Comparison of ENCODE assay signal across 20 mouse cellular contexts in the genomic region with DNA sequence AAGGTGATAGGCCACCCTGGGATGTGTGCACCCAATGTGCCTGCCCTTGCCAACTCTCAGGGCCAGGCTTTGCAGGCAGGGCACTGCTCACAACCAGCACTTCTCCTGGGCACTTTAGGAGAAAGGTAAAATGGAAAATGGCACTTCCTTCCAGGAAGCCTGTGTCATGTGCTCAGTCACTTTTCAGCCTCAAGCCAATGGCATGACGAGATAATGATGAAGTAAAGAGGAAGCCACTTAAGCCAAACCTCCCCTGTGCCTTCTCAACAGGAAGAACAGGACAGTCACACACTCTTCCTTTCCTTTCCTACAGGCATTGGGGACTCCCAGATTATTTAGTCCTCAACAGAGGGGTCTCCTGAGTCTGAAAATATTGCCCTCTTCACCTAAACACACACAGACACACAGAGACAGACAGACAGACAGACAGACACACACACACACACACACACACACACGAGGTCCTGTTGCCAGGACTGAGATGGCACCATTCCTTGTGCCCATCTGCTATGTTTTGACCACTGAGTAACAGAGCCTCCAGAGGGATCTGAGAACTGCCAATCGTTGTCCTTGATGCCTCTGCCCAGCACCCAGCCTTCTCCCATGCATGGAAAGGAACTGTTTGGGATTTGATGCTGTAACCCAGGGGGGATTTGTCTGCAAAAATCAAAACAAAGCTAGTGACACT. TPM values are rescaled to one million over a fixed set of nuclear protein-coding genes. Genes with fewer than 3 reads are reported as not detected.
"Had no signal": no experiment of that assay in that cellular context is flagged by ENCODE, and none has a peak within 500 bp of the region (broad histone marks: within the 10 kb centered on the region; RNA-seq: fewer than 3 reads in every experiment).

No protein-coding gene starts in this region.

- H3K4me1 ChIP-seq: midbrain, embryonic 10.5 days; midbrain, embryonic 12.5 days; neural tube, embryonic 13.5 days; neural tube, embryonic 15.5 days had no signal

- H3K4me3 ChIP-seq: midbrain, embryonic 10.5 days; midbrain, embryonic 12.5 days; myocyte; neural tube, embryonic 13.5 days; neural tube, embryonic 15.5 days had no signal

- DNase-seq: liver, postnatal 0 days; lung, embryonic 14.5 days; lung, postnatal 10 days; lung, postnatal 4 days; midbrain, embryonic 14.5 days; retina, postnatal 1 day; right cerebral cortex, adult 18-20 months; right cerebral cortex, postnatal 25 days; right cerebral cortex, postnatal 4 days; spleen, adult 18-20 months; thymus, adult 2 months; thymus, postnatal 25 days; thymus, postnatal 4 days had no signal

- H3K4me2 ChIP-seq: lung, embryonic 14.5 days; midbrain, embryonic 12.5 days; neural tube, embryonic 13.5 days; neural tube, embryonic 15.5 days had no signal

- H3K9me3 ChIP-seq: midbrain, embryonic 10.5 days; midbrain, embryonic 12.5 days; neural tube, embryonic 13.5 days; neural tube, embryonic 15.5 days had no signal

- ATAC-seq: liver, postnatal 0 days; midbrain, embryonic 16.5 days had no signal

- H3K9ac ChIP-seq: liver, postnatal 0 days; lung, embryonic 14.5 days; midbrain, embryonic 12.5 days; neural tube, embryonic 13.5 days; neural tube, embryonic 15.5 days had no signal

- H3K27me3 ChIP-seq: midbrain, embryonic 12.5 days; neural tube, embryonic 13.5 days; neural tube, embryonic 15.5 days had no signal

- H3K27ac ChIP-seq: midbrain, embryonic 10.5 days; midbrain, embryonic 12.5 days; neural tube, embryonic 13.5 days; neural tube, embryonic 15.5 days had no signal

RNA-seq across cellular contexts. Expression of a gene that starts 32.9 kb away (rescaled TPM):
- total RNA-seq: megakaryocyte, adult 5-6 weeks had no signal
